Mouse (Mus musculus): Measurements from ENCODE around the gene Creb5. TPM values are rescaled to one million over a fixed set of nuclear protein-coding genes. Genes with fewer than 3 reads are reported as not detected.

Creb5 gene
- polyA plus RNA-seq, 1 experiment from 2014 or later = 2.8 TPM

- WGBS = 81% methylated on average over 7 of the region's 7 CpGs
- Histone ChIP-seq H3K4me2 (replicated peaks; ENCODE audit: low read depth) (no peak overlapping the region), H3K36me3 (ENCODE audit: control insufficient read depth, insufficient read depth) (no peaks in the 10 kb centered on the region), H3K9me3 (ENCODE audit: control insufficient read depth) (no peaks in the 10 kb centered on the region), H3K27ac (ENCODE audit: low read depth, low read length) (no peak overlapping the region), H3K4me3 (ENCODE audit: low read depth, low read length) (no peak overlapping the region), H3K9ac (ENCODE audit: low read depth, low read length) (no peak overlapping the region), H3K27me3 (replicated peaks; ENCODE audit: control insufficient read depth, insufficient read depth, low read length) (no peaks in the 10 kb centered on the region), H3K4me1 (replicated peaks; ENCODE audit: control insufficient read depth, insufficient read depth, low read length) (no peaks in the 10 kb centered on the region)
- ATAC-seq = no peak
- TF ChIP-seq CTCF (IDR thresholded peaks at IDR 0.05; ENCODE audit: low read depth) = no peak
Observed at GRCm38 (mm10) chr6:53462802-53463201, 175.7 kb downstream of the Creb5 start.

DNA sequence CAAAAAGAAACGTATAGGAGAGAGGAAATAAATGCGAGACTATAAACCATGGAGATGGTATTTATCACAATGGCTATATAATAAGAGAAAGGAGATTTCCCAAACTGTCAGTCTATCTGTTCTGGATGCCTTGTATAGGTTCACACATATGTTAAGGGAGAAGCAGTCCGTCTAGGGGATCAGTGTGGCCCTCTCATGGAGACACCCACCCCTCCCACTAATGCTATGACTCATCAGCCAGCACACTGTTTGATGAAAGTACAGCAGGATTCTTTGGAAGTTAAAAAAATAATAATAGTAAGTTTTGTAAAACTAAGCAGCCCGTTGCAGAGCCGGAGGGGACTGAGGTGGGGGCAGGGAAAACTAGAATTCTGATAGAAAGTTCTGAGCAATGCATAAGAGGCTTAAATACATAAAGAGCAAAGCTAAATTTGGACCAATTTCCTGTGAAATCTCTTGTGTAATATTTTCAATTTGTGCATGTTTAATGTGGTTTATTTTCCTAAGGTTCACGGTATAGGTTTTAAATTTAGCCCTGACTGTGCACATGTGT is 176.3 kb downstream of the Creb5 start:
- Histone ChIP-seq H3K27ac (ENCODE audit: low read depth, low read length) (no peak overlapping the region), H3K4me2 (replicated peaks; ENCODE audit: low read depth) (no peak overlapping the region), H3K27me3 (replicated peaks; ENCODE audit: control insufficient read depth, insufficient read depth, low read length) (no peaks in the 10 kb centered on the region), H3K36me3 (ENCODE audit: control insufficient read depth, insufficient read depth) (no peaks in the 10 kb centered on the region), H3K9ac (ENCODE audit: low read depth, low read length) (no peak overlapping the region), H3K4me3 (ENCODE audit: low read depth, low read length) (no peak overlapping the region), H3K9me3 (ENCODE audit: control insufficient read depth) (no peaks in the 10 kb centered on the region), H3K4me1 (replicated peaks; ENCODE audit: control insufficient read depth, insufficient read depth, low read length) (no peaks in the 10 kb centered on the region)
- 64% methylated on average over 6 of the region's 6 CpGs for WGBS
- TF ChIP-seq CTCF (IDR thresholded peaks at IDR 0.05; ENCODE audit: low read depth) = no peak
- ATAC-seq = no peak

GRCm38 (mm10) chr6:53469204-53469603 is 182.1 kb downstream of the Creb5 start:
- 53% methylated on average over 4 of the region's 4 CpGs for WGBS
- H3K9me3 ChIP-seq (ENCODE audit: control insufficient read depth) = no peaks in the 10 kb centered on the region
- no peak for TF ChIP-seq CTCF (IDR thresholded peaks at IDR 0.05; ENCODE audit: low read depth)

GRCm38 (mm10) chr6:53469703-53470102 is 182.6 kb downstream of the Creb5 start:
- Histone ChIP-seq H3K4me3 (ENCODE audit: low read depth, low read length) (no peak overlapping the region), H3K27ac (ENCODE audit: low read depth, low read length) (no peak overlapping the region), H3K9ac (ENCODE audit: low read depth, low read length) (no peak overlapping the region), H3K36me3 (ENCODE audit: control insufficient read depth, insufficient read depth) (no peaks in the 10 kb centered on the region), H3K9me3 (ENCODE audit: control insufficient read depth) (no peaks in the 10 kb centered on the region), H3K4me2 (replicated peaks; ENCODE audit: low read depth) (no peak overlapping the region), H3K4me1 (replicated peaks; ENCODE audit: control insufficient read depth, insufficient read depth, low read length) (no peaks in the 10 kb centered on the region), H3K27me3 (replicated peaks; ENCODE audit: control insufficient read depth, insufficient read depth, low read length) (no peaks in the 10 kb centered on the region)
- ATAC-seq = no peak
- no peak for TF ChIP-seq CTCF (IDR thresholded peaks at IDR 0.05; ENCODE audit: low read depth)
- 62% methylated on average over 2 of the region's 2 CpGs for WGBS

More at GRCm38 (mm10) chr6:53469204-53469603, 182.1 kb downstream of the Creb5 start:
- H3K27ac ChIP-seq (ENCODE audit: low read depth, low read length) = no peak overlapping the region
- H3K27me3 ChIP-seq (replicated peaks; ENCODE audit: control insufficient read depth, insufficient read depth, low read length) = no peaks in the 10 kb centered on the region
- ATAC-seq = no peak
- H3K4me2 ChIP-seq (replicated peaks; ENCODE audit: low read depth) = no peak overlapping the region
- H3K9ac ChIP-seq (ENCODE audit: low read depth, low read length) = no peak overlapping the region
- H3K4me1 ChIP-seq (replicated peaks; ENCODE audit: control insufficient read depth, insufficient read depth, low read length) = no peaks in the 10 kb centered on the region
- no peaks in the 10 kb centered on the region for H3K36me3 ChIP-seq (ENCODE audit: control insufficient read depth, insufficient read depth)
- no peak overlapping the region for H3K4me3 ChIP-seq (ENCODE audit: low read depth, low read length)

DNA sequence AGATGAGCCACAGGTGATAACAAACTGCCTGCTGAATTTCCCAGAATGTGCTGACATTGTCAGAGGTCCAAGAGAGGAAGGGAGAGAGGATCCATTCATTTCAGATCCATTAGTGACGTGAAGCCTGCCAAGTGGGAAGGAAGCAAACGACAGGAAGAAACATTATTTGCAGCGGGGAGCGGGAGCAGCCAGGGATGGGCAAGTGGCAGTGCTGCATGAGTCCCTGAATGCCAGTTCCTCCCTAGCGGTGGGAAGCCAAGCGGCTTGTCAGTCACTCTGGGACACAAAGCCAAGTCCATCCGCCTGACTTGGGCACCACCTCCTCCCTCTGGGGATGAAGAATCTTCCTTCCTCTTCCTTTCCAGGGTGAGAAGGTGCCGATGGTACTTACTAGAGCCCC is 183.5 kb downstream of the Creb5 start:
- Histone ChIP-seq H3K9me3 (ENCODE audit: control insufficient read depth) (no peaks in the 10 kb centered on the region), H3K9ac (ENCODE audit: low read depth, low read length) (no peak overlapping the region), H3K27me3 (replicated peaks; ENCODE audit: control insufficient read depth, insufficient read depth, low read length) (no peaks in the 10 kb centered on the region), H3K4me2 (replicated peaks; ENCODE audit: low read depth) (no peak overlapping the region), H3K27ac (ENCODE audit: low read depth, low read length) (no peak overlapping the region), H3K36me3 (ENCODE audit: control insufficient read depth, insufficient read depth) (no peaks in the 10 kb centered on the region), H3K4me3 (ENCODE audit: low read depth, low read length) (no peak overlapping the region), H3K4me1 (replicated peaks; ENCODE audit: control insufficient read depth, insufficient read depth, low read length) (no peaks in the 10 kb centered on the region)
- no peak for ATAC-seq
- 0 out of 2 replicates have a peak, but pooled peaks have one; percentile 14 for TF ChIP-seq CTCF (IDR thresholded peaks at IDR 0.05; ENCODE audit: low read depth)
- WGBS = 62% methylated on average over 8 of the region's 8 CpGs

- Histone ChIP-seq H3K9me3 (ENCODE audit: control insufficient read depth) (no peaks in the 10 kb centered on the region), H3K4me1 (replicated peaks; ENCODE audit: control insufficient read depth, insufficient read depth, low read length) (no peaks in the 10 kb centered on the region), H3K27ac (ENCODE audit: low read depth, low read length) (no peak overlapping the region), H3K4me2 (replicated peaks; ENCODE audit: low read depth) (no peak overlapping the region), H3K9ac (ENCODE audit: low read depth, low read length) (no peak overlapping the region), H3K27me3 (replicated peaks; ENCODE audit: control insufficient read depth, insufficient read depth, low read length) (no peaks in the 10 kb centered on the region), H3K4me3 (ENCODE audit: low read depth, low read length) (no peak overlapping the region), H3K36me3 (ENCODE audit: control insufficient read depth, insufficient read depth) (no peaks in the 10 kb centered on the region)
- no peak for TF ChIP-seq CTCF (IDR thresholded peaks at IDR 0.05; ENCODE audit: low read depth)
- no peak for ATAC-seq
- 60% methylated on average over 9 of the region's 9 CpGs for WGBS
Observed at GRCm38 (mm10) chr6:53470999-53471591, 184.0 kb downstream of the Creb5 start.

Measured in intestine, postnatal 0 days (tissue).